Comparison of ENCODE assay signal across 8 mouse cellular contexts in genomic region chr13:49178839-49179585, GRCm38 (mm10). TPM values are rescaled to one million over a fixed set of nuclear protein-coding genes. Genes with fewer than 3 reads are reported as not detected.
A peak's percentile ranks its signal among the peaks of the same experiment; 100 is the strongest.
DNase-seq lines count a peak whose midpoint lies in the region; ATAC-seq and TF ChIP-seq lines count a peak whose summit lies in the region.

No protein-coding gene starts in this region.

- no peak overlapping the region for H3K4me2 ChIP-seq in midbrain, embryonic 13.5 days (replicated peaks)
- no peak overlapping the region for H3K4me2 ChIP-seq in forebrain, embryonic 13.5 days
- H3K4me2 ChIP-seq in heart, embryonic 15.5 days, result 0 out of 2 replicates have a peak overlapping the region, but pooled peaks have one; percentile 15
- H3K4me2 ChIP-seq in stomach, postnatal 0 days (replicated peaks; ENCODE audit: low read depth), result no peak overlapping the region

- H3K4me1 ChIP-seq in midbrain, embryonic 13.5 days (replicated peaks), result 0 out of 2 replicates have a peak, but pooled peaks cover 5% of the 10 kb centered on the region
- H3K4me1 ChIP-seq in midbrain, embryonic 10.5 days, result peaks cover 5% of the 10 kb centered on the region; the same call in 1 of the 2 replicates
- H3K4me1 ChIP-seq in forebrain, embryonic 13.5 days, result peaks cover 16% of the 10 kb centered on the region
- H3K4me1 ChIP-seq in heart, embryonic 15.5 days (replicated peaks), result peaks cover 42% of the 10 kb centered on the region
- peaks cover 4% of the 10 kb centered on the region; the same call in 1 of the 2 replicates for H3K4me1 ChIP-seq in stomach, postnatal 0 days (replicated peaks; ENCODE audit: control insufficient read depth, insufficient read depth)

- no peak overlapping the region for H3K27ac ChIP-seq in midbrain, embryonic 13.5 days
- no peak overlapping the region for H3K27ac ChIP-seq in midbrain, embryonic 10.5 days (replicated peaks)
- peak overlapping the region; percentile 48 for H3K27ac ChIP-seq in forebrain, embryonic 13.5 days
- peak overlapping the region; percentile 90 for H3K27ac ChIP-seq in heart, embryonic 15.5 days
- H3K27ac ChIP-seq in stomach, postnatal 0 days (replicated peaks), result 0 out of 2 replicates have a peak overlapping the region, but pooled peaks have one; percentile 1

- TF ChIP-seq CTCF in stomach, postnatal 0 days (IDR thresholded peaks at IDR 0.05; ENCODE audit: low read depth), result no peak

- H3K9me3 ChIP-seq in midbrain, embryonic 13.5 days, result no peaks in the 10 kb centered on the region
- no peaks in the 10 kb centered on the region for H3K9me3 ChIP-seq in midbrain, embryonic 10.5 days (replicated peaks)
- no peaks in the 10 kb centered on the region for H3K9me3 ChIP-seq in forebrain, embryonic 13.5 days (replicated peaks)
- no peaks in the 10 kb centered on the region for H3K9me3 ChIP-seq in heart, embryonic 15.5 days (replicated peaks)
- no peaks in the 10 kb centered on the region for H3K9me3 ChIP-seq in stomach, postnatal 0 days (ENCODE audit: control insufficient read depth, low read length)

- WGBS in midbrain, embryonic 13.5 days, result 74% methylated on average over 19 of the region's 19 CpGs
- 87% methylated on average over 19 of the region's 19 CpGs for WGBS in midbrain, embryonic 10.5 days
- WGBS in forebrain, embryonic 13.5 days, result 47% methylated on average over 19 of the region's 19 CpGs
- WGBS in heart, embryonic 15.5 days, result 49% methylated on average over 19 of the region's 19 CpGs
- WGBS in stomach, postnatal 0 days, result 60% methylated on average over 19 of the region's 19 CpGs

- no peak overlapping the region for H3K9ac ChIP-seq in midbrain, embryonic 13.5 days (replicated peaks)
- H3K9ac ChIP-seq in forebrain, embryonic 13.5 days, result no peak overlapping the region
- H3K9ac ChIP-seq in heart, embryonic 15.5 days, result no peak overlapping the region
- 0 out of 2 replicates have a peak overlapping the region, but pooled peaks have one; percentile 23 for H3K9ac ChIP-seq in stomach, postnatal 0 days (ENCODE audit: low read length)

- no peak for TF ChIP-seq EP300 in stomach, postnatal 0 days (optimal IDR thresholded peaks at IDR 0.05)

- no peaks in the 10 kb centered on the region for H3K27me3 ChIP-seq in midbrain, embryonic 13.5 days
- H3K27me3 ChIP-seq in midbrain, embryonic 10.5 days (ENCODE audit: low read depth, poor library complexity, severe bottlenecking), result peaks cover 4% of the 10 kb centered on the region; the same call in 1 of the 2 replicates
- no peaks in the 10 kb centered on the region for H3K27me3 ChIP-seq in forebrain, embryonic 13.5 days
- no peaks in the 10 kb centered on the region for H3K27me3 ChIP-seq in heart, embryonic 15.5 days
- no peaks in the 10 kb centered on the region for H3K27me3 ChIP-seq in stomach, postnatal 0 days (ENCODE audit: control insufficient read depth, insufficient read depth, low read length)

- no peaks in the 10 kb centered on the region for H3K36me3 ChIP-seq in midbrain, embryonic 13.5 days
- H3K36me3 ChIP-seq in midbrain, embryonic 10.5 days, result no peaks in the 10 kb centered on the region
- no peaks in the 10 kb centered on the region for H3K36me3 ChIP-seq in forebrain, embryonic 13.5 days (ENCODE audit: poor library complexity, severe bottlenecking)
- H3K36me3 ChIP-seq in heart, embryonic 15.5 days, result no peaks in the 10 kb centered on the region
- H3K36me3 ChIP-seq in stomach, postnatal 0 days (ENCODE audit: control insufficient read depth, insufficient read depth, low read length), result no peaks in the 10 kb centered on the region

- no peak for DNase-seq in midbrain, embryonic 10.5 days (ENCODE audit: low spot score)
- DNase-seq in layer of hippocampus, adult 8-10 months (ENCODE audit: low spot score in 2 of 2), result peak; percentile 74 to 77
- peak; percentile 72 for DNase-seq in lung, postnatal 14 days
- DNase-seq in stomach, postnatal 0 days (ENCODE audit: low spot score), result peak; percentile 66
- no peak for DNase-seq in thymus, postnatal 14 days

- peak; percentile 88 for ATAC-seq in midbrain, embryonic 13.5 days
- ATAC-seq in forebrain, embryonic 13.5 days, result peak; percentile 86
- ATAC-seq in heart, embryonic 15.5 days (replicated peaks; ENCODE audit: insufficient number of reproducible peaks, insufficient read depth, low FRiP score, low read depth), result peak; percentile 90
- peak; percentile 53 for ATAC-seq in stomach, postnatal 0 days (ENCODE audit: low FRiP score, low TSS enrichment)

- no peak overlapping the region for H3K4me3 ChIP-seq in midbrain, embryonic 13.5 days (replicated peaks)
- no peak overlapping the region for H3K4me3 ChIP-seq in midbrain, embryonic 10.5 days
- no peak overlapping the region for H3K4me3 ChIP-seq in forebrain, embryonic 13.5 days
- no peak overlapping the region for H3K4me3 ChIP-seq in heart, embryonic 15.5 days
- H3K4me3 ChIP-seq in stomach, postnatal 0 days (ENCODE audit: low read depth, low read length), result no peak overlapping the region

RNA-seq across cellular contexts. Expression of gene Ninj1, which starts 8.3 kb away (rescaled TPM):
- polyA plus RNA-seq in midbrain, embryonic 13.5 days (2015; fragmentation: Nextera tagmentation; extraction: Ambion mirVana), result 12.6 and 14.6 TPM in 2 replicates
- polyA plus RNA-seq in midbrain, embryonic 10.5 days (2016; fragmentation: Nextera tagmentation; extraction: Ambion mirVana), result 23.1 and 24.3 TPM in 2 replicates
- 15.5 and 16.7 TPM in 2 replicates for polyA plus RNA-seq in forebrain, embryonic 13.5 days (2015; fragmentation: Nextera tagmentation; extraction: Ambion mirVana)
- polyA plus RNA-seq in heart, embryonic 15.5 days (2015; fragmentation: Nextera tagmentation; extraction: Ambion mirVana), result 70.2 and 75.7 TPM in 2 replicates
- 10 to 100 TPM; 17.8 to 27.6 (median 21.7) TPM for total RNA-seq in layer of hippocampus, adult 8-10 months (2022)
- polyA plus RNA-seq in stomach, postnatal 0 days (2015; fragmentation: Nextera tagmentation; extraction: Ambion mirVana), result 76.3 and 83.1 TPM in 2 replicates

RNA-seq across cellular contexts. Expression of gene Wnk2, which starts 31.2 kb away (rescaled TPM):
- 19.3 and 21.0 TPM in 2 replicates for polyA plus RNA-seq in midbrain, embryonic 13.5 days (2015; fragmentation: Nextera tagmentation; extraction: Ambion mirVana)
- 4.3 and 6.9 TPM in 2 replicates for polyA plus RNA-seq in midbrain, embryonic 10.5 days (2016; fragmentation: Nextera tagmentation; extraction: Ambion mirVana)
- polyA plus RNA-seq in forebrain, embryonic 13.5 days (2015; fragmentation: Nextera tagmentation; extraction: Ambion mirVana), result 15.0 and 17.0 TPM in 2 replicates
- polyA plus RNA-seq in heart, embryonic 15.5 days (2015; fragmentation: Nextera tagmentation; extraction: Ambion mirVana), result 1.4 and 2.0 TPM in 2 replicates
- total RNA-seq in layer of hippocampus, adult 8-10 months (2022), result 100 to 1,000 TPM in 2 of 4 experiments, 10 to 100 TPM in 2; 90.3 to 125 (median 102) TPM
- 1.6 and 1.7 TPM in 2 replicates for polyA plus RNA-seq in stomach, postnatal 0 days (2015; fragmentation: Nextera tagmentation; extraction: Ambion mirVana)

RNA-seq across cellular contexts. Expression of gene Card19, which starts 36.8 kb away (rescaled TPM):
- polyA plus RNA-seq in midbrain, embryonic 13.5 days (2015; fragmentation: Nextera tagmentation; extraction: Ambion mirVana), result 14.9 and 18.9 TPM in 2 replicates
- 23.1 and 23.3 TPM in 2 replicates for polyA plus RNA-seq in midbrain, embryonic 10.5 days (2016; fragmentation: Nextera tagmentation; extraction: Ambion mirVana)
- polyA plus RNA-seq in forebrain, embryonic 13.5 days (2015; fragmentation: Nextera tagmentation; extraction: Ambion mirVana), result 12.0 and 16.1 TPM in 2 replicates
- polyA plus RNA-seq in heart, embryonic 15.5 days (2015; fragmentation: Nextera tagmentation; extraction: Ambion mirVana), result 121 and 126 TPM in 2 replicates
- 10 to 100 TPM; 12.2 to 22.0 (median 18.0) TPM for total RNA-seq in layer of hippocampus, adult 8-10 months (2022)
- 83.5 and 86.2 TPM in 2 replicates for polyA plus RNA-seq in stomach, postnatal 0 days (2015; fragmentation: Nextera tagmentation; extraction: Ambion mirVana)

Comparison
In these comparisons a context has a peak if more than half of its experiments do, and no peak if none do; other contexts are left out.
1. H3K27ac ChIP-seq: peak in forebrain, embryonic 13.5 days (single experiment), heart, embryonic 15.5 days (single experiment) and stomach, postnatal 0 days (single experiment); none in midbrain, embryonic 13.5 days (single experiment) and midbrain, embryonic 10.5 days (single experiment).
2. DNase-seq: peak in layer of hippocampus, adult 8-10 months (2 of 2), lung, postnatal 14 days (single experiment) and stomach, postnatal 0 days (single experiment); none in midbrain, embryonic 10.5 days (single experiment) and thymus, postnatal 14 days (single experiment).
3. Peak in every context shown above with its lines, with median percentiles within 50 percentile points of each other: ATAC-seq.